Comparison of ENCODE assay signal across 8 mouse cellular contexts in the genomic region with DNA sequence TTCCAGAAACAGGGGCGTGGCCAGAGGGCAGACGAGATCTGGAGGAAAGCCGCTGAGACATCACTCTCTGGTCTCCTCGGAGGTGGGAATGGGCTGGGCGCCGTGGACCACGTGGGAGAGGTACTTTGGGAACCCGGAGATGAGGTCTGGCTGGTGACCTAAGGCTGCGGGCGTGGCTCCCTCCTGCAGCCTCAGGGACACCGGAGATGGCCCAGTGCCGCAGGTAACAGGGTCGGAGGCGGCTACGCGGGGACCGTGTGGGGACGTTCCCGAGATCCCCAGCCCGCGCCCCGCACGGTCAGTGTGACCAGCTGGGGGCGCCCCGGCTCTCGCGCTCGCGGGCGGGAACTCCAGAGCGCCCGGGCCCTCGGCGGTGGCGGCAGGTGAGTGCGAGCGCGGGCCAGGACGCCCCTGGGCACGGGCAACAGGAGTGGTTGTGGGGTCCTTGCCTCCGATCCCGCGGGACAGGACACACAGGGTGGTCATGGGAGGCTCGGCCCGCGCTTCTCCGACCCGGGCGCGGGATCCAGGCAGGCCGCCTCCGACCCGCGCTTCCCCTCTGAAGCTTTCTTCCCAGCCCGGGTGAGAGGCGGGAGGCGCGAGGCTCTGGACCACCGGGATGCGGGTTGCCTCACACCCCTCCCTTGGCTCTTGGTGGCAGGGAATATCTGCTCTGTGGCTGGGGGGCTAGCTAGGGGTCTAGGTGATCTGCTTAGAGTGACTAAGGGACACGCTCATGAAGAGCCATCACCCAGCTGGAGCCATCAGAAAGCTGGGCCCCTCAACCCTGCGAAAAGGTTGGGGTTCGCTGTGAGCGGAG. TPM values are rescaled to one million over a fixed set of nuclear protein-coding genes. Genes with fewer than 3 reads are reported as not detected.
DNase-seq lines count a peak whose midpoint lies in the region; ATAC-seq and TF ChIP-seq lines count a peak whose summit lies in the region.

A gene (plus strand): TSS at position 173 of the 820 bp plus-strand sequence.

- H3K9ac ChIP-seq in forebrain, postnatal 0 days = peak within 1 kb of the TSS; percentile 51
- peak within 1 kb of the TSS; percentile 69 for H3K9ac ChIP-seq in hindbrain, embryonic 16.5 days (ENCODE audit: low read depth, low read length)
- H3K9ac ChIP-seq in neural tube, embryonic 11.5 days (ENCODE audit: low read length) = peak within 1 kb of the TSS; percentile 55

- TF ChIP-seq CTCF in forebrain, postnatal 0 days (IDR thresholded peaks at IDR 0.05; ENCODE audit: low read depth) = peak; percentile 58

- peak; percentile 72 for ATAC-seq in forebrain, postnatal 0 days
- peak; percentile 71 for ATAC-seq in hindbrain, embryonic 16.5 days
- no peak for ATAC-seq in neural tube, embryonic 11.5 days (ENCODE audit: insufficient read depth, low FRiP score, low TSS enrichment)

- 4% methylated on average over 64 of the region's 64 CpGs for WGBS in forebrain, postnatal 0 days
- 3% methylated on average over 63 of the region's 64 CpGs for WGBS in hindbrain, embryonic 16.5 days
- 5% methylated on average over 52 of the region's 64 CpGs for WGBS in neural tube, embryonic 11.5 days

- H3K9me3 ChIP-seq in forebrain, postnatal 0 days (ENCODE audit: low read length) = no peaks in the 10 kb centered on the region
- no peaks in the 10 kb centered on the region for H3K9me3 ChIP-seq in hindbrain, embryonic 16.5 days (ENCODE audit: control insufficient read depth, low read length)
- H3K9me3 ChIP-seq in neural tube, embryonic 11.5 days (ENCODE audit: control insufficient read depth, low read length) = no peaks in the 10 kb centered on the region

- no peak within 1 kb of the TSS for H3K27ac ChIP-seq in forebrain, postnatal 0 days (ENCODE audit: low read depth, low read length)
- no peak within 1 kb of the TSS for H3K27ac ChIP-seq in hindbrain, embryonic 16.5 days (ENCODE audit: low read depth, low read length)
- H3K27ac ChIP-seq in neural tube, embryonic 11.5 days (ENCODE audit: low read depth, low read length) = no peak within 1 kb of the TSS

- H3K27me3 ChIP-seq in forebrain, postnatal 0 days (ENCODE audit: insufficient read depth, low read length) = no peaks in the 10 kb centered on the region; the same call in 1 of the 2 replicates
- peaks cover 8% of the 10 kb centered on the region; the same call in 1 of the 2 replicates for H3K27me3 ChIP-seq in hindbrain, embryonic 16.5 days (replicated peaks; ENCODE audit: control insufficient read depth, insufficient read depth, low read length)
- peaks cover 12% of the 10 kb centered on the region for H3K27me3 ChIP-seq in neural tube, embryonic 11.5 days (ENCODE audit: control insufficient read depth, insufficient read depth, low read length)

- DNase-seq in ovary, postnatal 14 days (ENCODE audit: low spot score) = peak; percentile 57
- DNase-seq in ovary, adult 18-20 months (ENCODE audit: low spot score) = no peak
- DNase-seq in cerebellum, adult 8-10 months = peak; percentile 63
- peak; percentile 45 for DNase-seq in forebrain, postnatal 0 days
- peak; percentile 60 to 62 for DNase-seq in lung, adult 18-20 months
- peak; percentile 68 for DNase-seq in neural tube, embryonic 11.5 days (ENCODE audit: low spot score)
- DNase-seq in thymus, postnatal 10 days (ENCODE audit: low spot score in 2 of 2) = peak; percentile 46 to 77

- H3K4me2 ChIP-seq in forebrain, postnatal 0 days (ENCODE audit: low read depth) = peak within 1 kb of the TSS; percentile 93
- H3K4me2 ChIP-seq in hindbrain, embryonic 16.5 days (ENCODE audit: low read length) = peak within 1 kb of the TSS; percentile 84
- peak within 1 kb of the TSS; percentile 92 for H3K4me2 ChIP-seq in neural tube, embryonic 11.5 days (ENCODE audit: low read depth)

- no peaks in the 10 kb centered on the region for H3K4me1 ChIP-seq in forebrain, postnatal 0 days (ENCODE audit: insufficient read depth)
- peaks cover 6% of the 10 kb centered on the region for H3K4me1 ChIP-seq in hindbrain, embryonic 16.5 days (ENCODE audit: control insufficient read depth, insufficient read depth, low read depth, low read length)
- H3K4me1 ChIP-seq in neural tube, embryonic 11.5 days (ENCODE audit: control insufficient read depth, insufficient read depth, low read length) = peaks cover 7% of the 10 kb centered on the region; the same call in 1 of the 2 replicates

- H3K4me3 ChIP-seq in forebrain, postnatal 0 days (ENCODE audit: low read depth, low read length) = peak within 1 kb of the TSS; percentile 44
- peak within 1 kb of the TSS; percentile 49 for H3K4me3 ChIP-seq in hindbrain, embryonic 16.5 days (ENCODE audit: low read length)
- H3K4me3 ChIP-seq in neural tube, embryonic 11.5 days (ENCODE audit: low read depth, low read length) = peak within 1 kb of the TSS; percentile 41

- H3K36me3 ChIP-seq in forebrain, postnatal 0 days (ENCODE audit: insufficient read depth) = no peaks in the 10 kb centered on the region
- H3K36me3 ChIP-seq in hindbrain, embryonic 16.5 days (ENCODE audit: control insufficient read depth, insufficient read depth, low read length) = no peaks in the 10 kb centered on the region
- no peaks in the 10 kb centered on the region for H3K36me3 ChIP-seq in neural tube, embryonic 11.5 days (ENCODE audit: control insufficient read depth, insufficient read depth, low read length)

RNA-seq across cellular contexts. Expression of the gene that starts here (rescaled TPM):
- 7.2 and 9.4 TPM in 2 replicates for total RNA-seq in forebrain, postnatal 0 days (2014; rRNA removed)
- polyA plus RNA-seq in forebrain, postnatal 0 days (2015; fragmentation: Nextera tagmentation; extraction: Ambion mirVana) = 2.2 and 4.0 TPM in 2 replicates
- 7.0 and 8.3 TPM in 2 replicates for polyA plus RNA-seq in hindbrain, embryonic 16.5 days (2015; fragmentation: Nextera tagmentation; extraction: Ambion mirVana)
- 2.0 and 2.3 TPM in 2 replicates for polyA plus RNA-seq in neural tube, embryonic 11.5 days (2014; fragmentation: Nextera tagmentation; extraction: Ambion mirVana)
